ENCODE assay signal across 8 mouse cellular contexts in the genomic region with DNA sequence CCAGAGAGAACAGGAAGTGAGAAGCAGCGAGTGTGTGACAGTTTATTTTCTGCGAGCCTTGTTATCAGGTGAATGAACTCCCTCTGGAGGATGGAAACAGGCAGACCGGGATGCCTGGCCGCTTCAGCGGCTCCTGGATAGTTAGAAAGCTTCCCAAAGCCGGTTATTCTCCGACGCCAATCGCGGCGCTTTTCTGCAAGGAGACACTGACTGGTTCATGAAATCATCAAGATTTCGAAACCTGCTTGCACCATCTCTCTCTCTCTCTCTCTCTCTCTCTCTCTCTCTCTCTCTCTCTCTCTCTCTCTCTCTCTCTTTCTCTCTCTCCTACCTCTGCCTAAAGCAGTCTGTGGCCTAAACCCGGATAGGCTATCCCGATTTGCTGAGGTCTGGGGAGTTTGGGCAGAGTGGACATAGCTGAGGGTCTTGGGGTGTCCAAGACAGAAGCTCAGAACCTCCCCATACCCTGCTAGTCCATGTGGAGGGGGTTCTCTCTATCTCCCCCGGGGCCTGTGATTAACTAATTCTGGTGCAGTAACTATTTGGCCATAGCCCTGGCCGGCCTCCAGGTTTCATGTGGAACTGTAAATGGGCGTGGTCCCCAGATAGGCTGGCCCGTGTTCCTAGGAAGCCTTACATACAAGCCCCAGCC. TPM values are rescaled to one million over a fixed set of nuclear protein-coding genes. Genes with fewer than 3 reads are reported as not detected.
DNase-seq lines count a peak whose midpoint lies in the region; ATAC-seq lines count a peak whose summit lies in the region.

No protein-coding gene starts in this region.

- ATAC-seq in embryonic facial prominence, embryonic 15.5 days (ENCODE audit: insufficient number of reproducible peaks, low FRiP score, low TSS enrichment, low read depth): no peak
- ATAC-seq in heart, embryonic 13.5 days (ENCODE audit: extremely low read depth, insufficient number of reproducible peaks, low FRiP score, low TSS enrichment): peak; percentile 55; the same call in 1 of the 2 replicates
- peak; percentile 59; the same call in 1 of the 2 replicates for ATAC-seq in kidney, embryonic 15.5 days (replicated peaks; ENCODE audit: low FRiP score)
- peak; percentile 60; the same call in 1 of the 2 replicates for ATAC-seq in lung, embryonic 15.5 days (ENCODE audit: borderline replicate concordance, extremely low read depth, low FRiP score, low TSS enrichment)
- ATAC-seq in neural tube, embryonic 15.5 days (ENCODE audit: low FRiP score): peak; percentile 47; the same call in 1 of the 2 replicates

- no peaks in the 10 kb centered on the region for H3K27me3 ChIP-seq in embryonic facial prominence, embryonic 15.5 days
- H3K27me3 ChIP-seq in heart, embryonic 13.5 days (replicated peaks): no peaks in the 10 kb centered on the region
- H3K27me3 ChIP-seq in kidney, embryonic 15.5 days: no peaks in the 10 kb centered on the region
- H3K27me3 ChIP-seq in lung, embryonic 15.5 days: no peaks in the 10 kb centered on the region
- H3K27me3 ChIP-seq in neural tube, embryonic 15.5 days (replicated peaks): no peaks in the 10 kb centered on the region

- WGBS in embryonic facial prominence, embryonic 15.5 days: 4% methylated on average over 18 of the region's 18 CpGs
- WGBS in heart, embryonic 13.5 days: 2% methylated on average over 18 of the region's 18 CpGs
- 6% methylated on average over 18 of the region's 18 CpGs for WGBS in kidney, embryonic 15.5 days
- 3% methylated on average over 18 of the region's 18 CpGs for WGBS in lung, embryonic 15.5 days
- WGBS in neural tube, embryonic 15.5 days: 11% methylated on average over 18 of the region's 18 CpGs

- peaks cover 37% of the 10 kb centered on the region for H3K4me1 ChIP-seq in embryonic facial prominence, embryonic 15.5 days
- peaks cover 43% of the 10 kb centered on the region for H3K4me1 ChIP-seq in heart, embryonic 13.5 days
- peaks cover 45% of the 10 kb centered on the region for H3K4me1 ChIP-seq in kidney, embryonic 15.5 days
- H3K4me1 ChIP-seq in lung, embryonic 15.5 days: peaks cover 63% of the 10 kb centered on the region
- peaks cover 25% of the 10 kb centered on the region for H3K4me1 ChIP-seq in neural tube, embryonic 15.5 days

- peak overlapping the region; percentile 32 for H3K4me3 ChIP-seq in embryonic facial prominence, embryonic 15.5 days (replicated peaks)
- H3K4me3 ChIP-seq in heart, embryonic 13.5 days: peak overlapping the region; percentile 53
- H3K4me3 ChIP-seq in kidney, embryonic 15.5 days (replicated peaks): peak overlapping the region; percentile 40
- H3K4me3 ChIP-seq in lung, embryonic 15.5 days: peak overlapping the region; percentile 33
- peak overlapping the region; percentile 35 for H3K4me3 ChIP-seq in neural tube, embryonic 15.5 days (replicated peaks)

- H3K9ac ChIP-seq in embryonic facial prominence, embryonic 15.5 days: no peak overlapping the region
- peak overlapping the region; percentile 73 for H3K9ac ChIP-seq in heart, embryonic 13.5 days
- H3K9ac ChIP-seq in kidney, embryonic 15.5 days: peak overlapping the region; percentile 31; the same call in 1 of the 2 replicates
- H3K9ac ChIP-seq in lung, embryonic 15.5 days: peak overlapping the region; percentile 23
- H3K9ac ChIP-seq in neural tube, embryonic 15.5 days (replicated peaks): peak overlapping the region; percentile 24; the same call in 1 of the 2 replicates

- no peaks in the 10 kb centered on the region for H3K9me3 ChIP-seq in embryonic facial prominence, embryonic 15.5 days (replicated peaks)
- H3K9me3 ChIP-seq in heart, embryonic 13.5 days: no peaks in the 10 kb centered on the region
- H3K9me3 ChIP-seq in kidney, embryonic 15.5 days (replicated peaks): no peaks in the 10 kb centered on the region
- H3K9me3 ChIP-seq in lung, embryonic 15.5 days: no peaks in the 10 kb centered on the region
- no peaks in the 10 kb centered on the region for H3K9me3 ChIP-seq in neural tube, embryonic 15.5 days (replicated peaks)

- H3K36me3 ChIP-seq in embryonic facial prominence, embryonic 15.5 days: no peaks in the 10 kb centered on the region
- no peaks in the 10 kb centered on the region for H3K36me3 ChIP-seq in heart, embryonic 13.5 days
- H3K36me3 ChIP-seq in kidney, embryonic 15.5 days: no peaks in the 10 kb centered on the region
- H3K36me3 ChIP-seq in lung, embryonic 15.5 days: no peaks in the 10 kb centered on the region
- H3K36me3 ChIP-seq in neural tube, embryonic 15.5 days: no peaks in the 10 kb centered on the region

- H3K27ac ChIP-seq in embryonic facial prominence, embryonic 15.5 days (replicated peaks): peak overlapping the region; percentile 85
- peak overlapping the region; percentile 93 for H3K27ac ChIP-seq in heart, embryonic 13.5 days (replicated peaks)
- peak overlapping the region; percentile 86 for H3K27ac ChIP-seq in kidney, embryonic 15.5 days
- peak overlapping the region; percentile 90 for H3K27ac ChIP-seq in lung, embryonic 15.5 days
- H3K27ac ChIP-seq in neural tube, embryonic 15.5 days (replicated peaks): 0 out of 2 replicates have a peak overlapping the region, but pooled peaks have one; percentile 35

- DNase-seq in A20 (ENCODE audit: low read depth, low spot score): peak; percentile 90
- DNase-seq in NIH3T3 (ENCODE audit: low read depth): peak; percentile 95
- peak; percentile 77 for DNase-seq in thymus, postnatal 25 days

- H3K4me2 ChIP-seq in embryonic facial prominence, embryonic 15.5 days (replicated peaks): peak overlapping the region; percentile 61
- peak overlapping the region; percentile 78 for H3K4me2 ChIP-seq in heart, embryonic 13.5 days
- peak overlapping the region; percentile 80 for H3K4me2 ChIP-seq in kidney, embryonic 15.5 days
- peak overlapping the region; percentile 72 for H3K4me2 ChIP-seq in lung, embryonic 15.5 days
- peak overlapping the region; percentile 56 for H3K4me2 ChIP-seq in neural tube, embryonic 15.5 days

RNA-seq across cellular contexts. Expression of a gene that starts 7.3 kb away (rescaled TPM):
- polyA plus RNA-seq in embryonic facial prominence, embryonic 15.5 days (2015; fragmentation: Nextera tagmentation; extraction: Ambion mirVana): 3.9 and 4.1 TPM in 2 replicates
- 2.4 and 3.0 TPM in 2 replicates for polyA plus RNA-seq in heart, embryonic 13.5 days (2015; fragmentation: Nextera tagmentation; extraction: Ambion mirVana)
- 4.7 and 5.0 TPM in 2 replicates for polyA plus RNA-seq in kidney, embryonic 15.5 days (2015; fragmentation: Nextera tagmentation; extraction: Ambion mirVana)
- 5.0 and 5.1 TPM in 2 replicates for polyA plus RNA-seq in lung, embryonic 15.5 days (2015; fragmentation: Nextera tagmentation; extraction: Ambion mirVana)
- polyA plus RNA-seq in neural tube, embryonic 15.5 days (2015; fragmentation: Nextera tagmentation; extraction: Ambion mirVana): 0.82 and 2.4 TPM in 2 replicates

Comparison
In these comparisons a context has a peak if more than half of its experiments do, and no peak if none do; other contexts are left out.
1. H3K27ac ChIP-seq: peak in every context shown above with its lines; median percentile 93 in heart, embryonic 13.5 days; 90 in lung, embryonic 15.5 days; 86 in kidney, embryonic 15.5 days; 85 in embryonic facial prominence, embryonic 15.5 days; 35 in neural tube, embryonic 15.5 days.